Mouse (Mus musculus) left cerebral cortex, adult 11 months (tissue): ENCODE measurements around the gene Atoh7.
"Not testable (repeated sequence)": the region's sequence is repeated elsewhere in the genome, so short reads cannot be mapped to it uniquely, and the experiment has no call there.

Source experiments
- DNase-seq: peaks from one replicate; pipeline ENCODE4 v3.0.0; 2022; ENCODE audit warnings: low spot score

The Atoh7 gene

GRCm38 (mm10) chr10:63099521-63099920 is at the start of gene Atoh7:
Gene Atoh7 (plus strand): TSS chr10:63099651.
- no peak for DNase-seq

- no peak for DNase-seq
Observed at GRCm38 (mm10) chr10:63051267-63051666, 48.2 kb upstream of the Atoh7 start.

- DNase-seq: no peak
Observed at GRCm38 (mm10) chr10:63052011-63052410, 47.4 kb upstream of the Atoh7 start.

GRCm38 (mm10) chr10:63053007-63053406 is 46.4 kb upstream of the Atoh7 start:
- no peak for DNase-seq

- not testable (repeated sequence) for DNase-seq
Observed at GRCm38 (mm10) chr10:63054071-63054470, 45.4 kb upstream of the Atoh7 start.

- no peak for DNase-seq
Observed at GRCm38 (mm10) chr10:63054586-63054985, 44.9 kb upstream of the Atoh7 start.

GRCm38 (mm10) chr10:63056966-63057750 is 42.3 kb upstream of the Atoh7 start:
- DNase-seq: no peak

GRCm38 (mm10) chr10:63059862-63060261 is 39.6 kb upstream of the Atoh7 start, which contains the start of gene Pbld1:
Gene Pbld1 (plus strand): TSS chr10:63060162.
- DNase-seq: no peak

- DNase-seq: no peak
Observed at GRCm38 (mm10) chr10:63060406-63060805, 39.0 kb upstream of the Atoh7 start.

GRCm38 (mm10) chr10:63061266-63061665 is 38.2 kb upstream of the Atoh7 start:
- no peak for DNase-seq

- DNase-seq: no peak
Observed at GRCm38 (mm10) chr10:63062696-63063095, 36.8 kb upstream of the Atoh7 start.

- DNase-seq: no peak
Observed at GRCm38 (mm10) chr10:63063365-63063764, 36.1 kb upstream of the Atoh7 start.

GRCm38 (mm10) chr10:63064516-63064915 is 34.9 kb upstream of the Atoh7 start:
- DNase-seq: no peak

- no peak for DNase-seq
Observed at GRCm38 (mm10) chr10:63065561-63065960, 33.9 kb upstream of the Atoh7 start.

GRCm38 (mm10) chr10:63065988-63066387 is 33.5 kb upstream of the Atoh7 start:
- peak; percentile 69 for DNase-seq

- DNase-seq: no peak
Observed at GRCm38 (mm10) chr10:63086304-63086703, 13.1 kb upstream of the Atoh7 start.

GRCm38 (mm10) chr10:63089103-63089757 is 10.2 kb upstream of the Atoh7 start:
- DNase-seq: no peak

GRCm38 (mm10) chr10:63089758-63090571 is 9.5 kb upstream of the Atoh7 start:
- DNase-seq: peak; percentile 13

- no peak for DNase-seq
Observed at GRCm38 (mm10) chr10:63091915-63092314, 7.5 kb upstream of the Atoh7 start.

- no peak for DNase-seq
Observed at GRCm38 (mm10) chr10:63092616-63093550, 6.6 kb upstream of the Atoh7 start.

- DNase-seq: no peak
Observed at GRCm38 (mm10) chr10:63096757-63097156, 2.7 kb upstream of the Atoh7 start.
